Mouse (Mus musculus) macrophage (primary cell): ENCODE results near the gene Agpat1. TPM values are rescaled to one million over a fixed set of nuclear protein-coding genes. Genes with fewer than 3 reads are reported as not detected.

Experiments used
- H3K27ac ChIP-seq: fragments of 350-480 bp; formaldehyde crosslinking; 2 replicates; pipeline ENCODE4 v1.9.0; 2021
- H3K36me3 ChIP-seq: fragments of 350-480 bp; formaldehyde crosslinking; 2 replicates; pipeline ENCODE4 v1.9.0; 2021; ENCODE audit errors: inconsistent target
- H3K4me3 ChIP-seq: fragments of 350-480 bp; formaldehyde crosslinking; 2 replicates; pipeline ENCODE4 v1.9.0; 2021; ENCODE audit errors: inconsistent target
- H3K79me2 ChIP-seq: fragments of 350-480 bp; formaldehyde crosslinking; 2 replicates; pipeline ENCODE4 v1.9.0; 2021; ENCODE audit errors: inconsistent target
- WGBS: methylation state at CpG from one replicate; pipeline ENCODE4 v1.1.7; 2026; ENCODE audit warnings: inconsistent platforms; ENCODE audit not compliant: missing documents; 5-methylcytosine and 5-hydroxymethylcytosine counted together
- polyA plus RNA-seq: library from polyadenylated mRNA; stranded (reverse); fragments of 250-400 nt; gene quantifications from 3 replicates; pipeline ENCODE4 v1.2.4, GENCODE M21; 2018; ENCODE audit warnings: inconsistent platforms

Agpat1 gene
- polyA plus RNA-seq, 1 experiment from 2014 or later = 77.3 TPM

GRCm38 (mm10) chr17:34572361-34572760 is 31.7 kb upstream of the Agpat1 start:
- H3K36me3 ChIP-seq = no peaks in the 10 kb centered on the region
- H3K27ac ChIP-seq = no peak overlapping the region
- H3K4me3 ChIP-seq = no peak overlapping the region
- H3K79me2 ChIP-seq = no peaks in the 10 kb centered on the region
- 83% methylated on average over 15 of the region's 15 CpGs for WGBS

- Histone ChIP-seq H3K79me2 (no peaks in the 10 kb centered on the region), H3K4me3 (no peak overlapping the region), H3K36me3 (no peaks in the 10 kb centered on the region), H3K27ac (no peak overlapping the region)
- 78% methylated on average over 5 of the region's 5 CpGs for WGBS
Observed at GRCm38 (mm10) chr17:34576577-34576976, 27.5 kb upstream of the Agpat1 start.

- WGBS = 80% methylated on average over 3 of the region's 3 CpGs
- no peak overlapping the region for H3K4me3 ChIP-seq
- no peak overlapping the region for H3K27ac ChIP-seq
- no peaks in the 10 kb centered on the region for H3K36me3 ChIP-seq
- no peaks in the 10 kb centered on the region for H3K79me2 ChIP-seq
Observed at GRCm38 (mm10) chr17:34578070-34578469, 26.0 kb upstream of the Agpat1 start.

GRCm38 (mm10) chr17:34582528-34582927 is 21.5 kb upstream of the Agpat1 start:
- H3K79me2 ChIP-seq = no peaks in the 10 kb centered on the region
- no peak overlapping the region for H3K27ac ChIP-seq
- H3K36me3 ChIP-seq = no peaks in the 10 kb centered on the region
- H3K4me3 ChIP-seq = no peak overlapping the region
- 89% methylated on average over 12 of the region's 12 CpGs for WGBS

- no peak overlapping the region for H3K4me3 ChIP-seq
- WGBS = 79% methylated on average over 7 of the region's 7 CpGs
- no peak overlapping the region for H3K27ac ChIP-seq
- H3K79me2 ChIP-seq = peaks cover 7% of the 10 kb centered on the region; the same call in 1 of the 2 replicates
- no peaks in the 10 kb centered on the region for H3K36me3 ChIP-seq
Observed at GRCm38 (mm10) chr17:34583397-34583796, 20.7 kb upstream of the Agpat1 start.

GRCm38 (mm10) chr17:34583819-34584218 is 20.2 kb upstream of the Agpat1 start:
- Histone ChIP-seq H3K4me3 (no peak overlapping the region), H3K27ac (no peak overlapping the region), H3K79me2 (peaks cover 12% of the 10 kb centered on the region; the same call in 1 of the 2 replicates), H3K36me3 (no peaks in the 10 kb centered on the region)
- 96% methylated on average over 8 of the region's 8 CpGs for WGBS

GRCm38 (mm10) chr17:34585121-34585520 is 18.9 kb upstream of the Agpat1 start:
- Histone ChIP-seq H3K36me3 (no peaks in the 10 kb centered on the region), H3K4me3 (no peak overlapping the region), H3K79me2 (peaks cover 25% of the 10 kb centered on the region), H3K27ac (no peak overlapping the region)
- WGBS = 93% methylated on average over 8 of the region's 8 CpGs

- Histone ChIP-seq H3K36me3 (no peaks in the 10 kb centered on the region), H3K4me3 (peak overlapping the region; percentile 40; the same call in 1 of the 2 replicates), H3K79me2 (peaks cover 35% of the 10 kb centered on the region), H3K27ac (no peak overlapping the region)
- WGBS = 54% methylated on average over 32 of the region's 32 CpGs
Observed at GRCm38 (mm10) chr17:34585877-34586771, 17.9 kb upstream of the Agpat1 start.

- under 1% methylated on average over 38 of the region's 38 CpGs for WGBS
- H3K27ac ChIP-seq = peak overlapping the region; percentile 36
- H3K4me3 ChIP-seq = peak overlapping the region; percentile 40
- peaks cover 38% of the 10 kb centered on the region for H3K79me2 ChIP-seq
- no peaks in the 10 kb centered on the region for H3K36me3 ChIP-seq
Observed at GRCm38 (mm10) chr17:34586796-34587422, 17.2 kb upstream of the Agpat1 start.

- under 1% methylated on average over 49 of the region's 50 CpGs for WGBS
- peaks cover 38% of the 10 kb centered on the region for H3K79me2 ChIP-seq
- H3K27ac ChIP-seq = peak overlapping the region; percentile 51; the same call in 1 of the 2 replicates
- H3K4me3 ChIP-seq = peak overlapping the region; percentile 56
- H3K36me3 ChIP-seq = no peaks in the 10 kb centered on the region
Observed at GRCm38 (mm10) chr17:34587423-34587811, 16.6 kb upstream of the Agpat1 start.

- Histone ChIP-seq H3K4me3 (peak overlapping the region; percentile 56), H3K27ac (peak overlapping the region; percentile 51), H3K79me2 (peaks cover 42% of the 10 kb centered on the region), H3K36me3 (no peaks in the 10 kb centered on the region)
- WGBS = 2% methylated on average over 19 of the region's 19 CpGs
Observed at GRCm38 (mm10) chr17:34587814-34588213, 16.2 kb upstream of the Agpat1 start.

GRCm38 (mm10) chr17:34588767-34589166 is 15.3 kb upstream of the Agpat1 start:
- peak overlapping the region; percentile 92 for H3K27ac ChIP-seq
- H3K79me2 ChIP-seq = peaks cover 51% of the 10 kb centered on the region
- peak overlapping the region; percentile 75; the same call in 1 of the 2 replicates for H3K4me3 ChIP-seq
- no peaks in the 10 kb centered on the region for H3K36me3 ChIP-seq
- 51% methylated on average over 2 of the region's 3 CpGs for WGBS

GRCm38 (mm10) chr17:34589206-34589605 is 14.9 kb upstream of the Agpat1 start:
- H3K4me3 ChIP-seq = peak overlapping the region; percentile 75
- WGBS = 33% methylated on average over 7 of the region's 7 CpGs
- H3K79me2 ChIP-seq = peaks cover 56% of the 10 kb centered on the region
- peak overlapping the region; percentile 92 for H3K27ac ChIP-seq
- no peaks in the 10 kb centered on the region; the same call in 1 of the 2 replicates for H3K36me3 ChIP-seq

GRCm38 (mm10) chr17:34589681-34590101 is 14.4 kb upstream of the Agpat1 start, which contains the start of gene Gpsm3:
TSS of gene Gpsm3 (plus strand) at chr17:34589806.
- Histone ChIP-seq H3K27ac (peak within 1 kb of the TSS; percentile 92), H3K36me3 (peaks cover 3% of the 10 kb centered on the region; the same call in 1 of the 2 replicates), H3K79me2 (peaks cover 58% of the 10 kb centered on the region), H3K4me3 (peak within 1 kb of the TSS; percentile 75)
- 4% methylated on average over 7 of the region's 7 CpGs for WGBS
